Mouse (Mus musculus) bone marrow, adult 2 months (tissue): ENCODE results near the gene Tmsb15a.

ENCODE experiments used
- CTCF ChIP-seq: fragments of 200-500 bp; IDR thresholded peaks from 2 replicates; pipeline ENCODE4 v1.5.1; 2011; ENCODE audit warnings: low read length, control low read depth; ENCODE audit not compliant: control insufficient read depth, insufficient read depth
- POLR2A ChIP-seq: fragments of 200-500 bp; IDR thresholded peaks from 2 replicates; pipeline ENCODE4 v1.6.1; 2011; ENCODE audit warnings: low read depth, mild to moderate bottlenecking, control low read depth, low read length, borderline replicate concordance; ENCODE audit not compliant: control insufficient read depth

- TF ChIP-seq CTCF (no peak), POLR2A (no peak)
Observed at GRCm38 (mm10) chrX:135738730-135739520, 13.9 kb upstream of the Tmsb15a start.
